In genomic region chr2:90539206-90539605, GRCm38 (mm10) we compare ENCODE assay signal across 19 mouse cellular contexts.
"Had no signal": no experiment of that assay in that cellular context is flagged by ENCODE, and none has a peak within 500 bp of the region (broad histone marks: within the 10 kb centered on the region; RNA-seq: fewer than 3 reads in every experiment).

No protein-coding gene starts in this region.

- ATAC-seq: midbrain, embryonic 16.5 days had no signal

- H3K9ac ChIP-seq: liver, embryonic 14.5 days; lung, embryonic 14.5 days; midbrain, embryonic 12.5 days; neural tube, embryonic 13.5 days; neural tube, embryonic 15.5 days; stomach, embryonic 15.5 days had no signal

- H3K27me3 ChIP-seq: midbrain, embryonic 12.5 days; neural tube, embryonic 13.5 days; neural tube, embryonic 15.5 days; stomach, embryonic 15.5 days had no signal

- H3K36me3 ChIP-seq: midbrain, embryonic 10.5 days; midbrain, embryonic 12.5 days; neural tube, embryonic 13.5 days; neural tube, embryonic 15.5 days; stomach, embryonic 15.5 days had no signal

- H3K4me3 ChIP-seq: midbrain, embryonic 10.5 days; midbrain, embryonic 12.5 days; myocyte; neural tube, embryonic 13.5 days; neural tube, embryonic 15.5 days; stomach, embryonic 15.5 days had no signal

- H3K9me3 ChIP-seq: midbrain, embryonic 10.5 days; midbrain, embryonic 12.5 days; neural tube, embryonic 13.5 days; neural tube, embryonic 15.5 days; stomach, embryonic 15.5 days had no signal

- H3K4me1 ChIP-seq: stomach, embryonic 15.5 days had no signal

- H3K4me2 ChIP-seq: liver, embryonic 11.5 days; lung, embryonic 14.5 days; midbrain, embryonic 12.5 days; neural tube, embryonic 13.5 days; neural tube, embryonic 15.5 days; stomach, embryonic 15.5 days had no signal

- DNase-seq: lung, adult 18-20 months; lung, embryonic 14.5 days; lung, postnatal 10 days; lung, postnatal 4 days; midbrain, embryonic 14.5 days; right cerebral cortex, postnatal 14 days; thymus, adult 18-20 months; thymus, postnatal 14 days; thymus, postnatal 36 days had no signal

- H3K27ac ChIP-seq: liver, embryonic 14.5 days; midbrain, embryonic 10.5 days; midbrain, embryonic 12.5 days; neural tube, embryonic 13.5 days; neural tube, embryonic 15.5 days; stomach, embryonic 15.5 days; stomach, postnatal 0 days had no signal
